Mouse (Mus musculus): Measurements from ENCODE around the gene Iqgap1.

Gene Iqgap1

GRCm38 (mm10) chr7:80803173-80803872 lies 22.5 kb downstream of the Iqgap1 start:
- DNase-seq (ENCODE audit: low spot score in 2 of 2) = peak; percentile 87 to 92

GRCm38 (mm10) chr7:80802412-80803160 lies 23.2 kb downstream of the Iqgap1 start:
- DNase-seq (ENCODE audit: low spot score in 2 of 2) = peak in 1 of 2 experiments; percentile 67

- no peak for DNase-seq (ENCODE audit: low spot score in 2 of 2)
These were observed 26.5 kb downstream of the Iqgap1 start for GRCm38 (mm10) chr7:80799307-80799706.

GRCm38 (mm10) chr7:80796805-80797567 lies 28.8 kb downstream of the Iqgap1 start:
- DNase-seq (ENCODE audit: low spot score in 2 of 2) = no peak

GRCm38 (mm10) chr7:80796258-80796657 lies 29.5 kb downstream of the Iqgap1 start:
- DNase-seq (ENCODE audit: low spot score in 2 of 2) = no peak

- DNase-seq (ENCODE audit: low spot score in 2 of 2) = no peak
These were observed 36.2 kb downstream of the Iqgap1 start for GRCm38 (mm10) chr7:80789534-80789933.

GRCm38 (mm10) chr7:80789061-80789460 lies 36.7 kb downstream of the Iqgap1 start:
- no peak for DNase-seq (ENCODE audit: low spot score in 2 of 2)

GRCm38 (mm10) chr7:80788002-80788401 lies 37.8 kb downstream of the Iqgap1 start:
- DNase-seq (ENCODE audit: low spot score in 2 of 2) = no peak

GRCm38 (mm10) chr7:80786746-80787145 lies 39.0 kb downstream of the Iqgap1 start:
- peak; percentile 47 to 60 for DNase-seq (ENCODE audit: low spot score in 2 of 2)

GRCm38 (mm10) chr7:80783841-80784240 lies 41.9 kb downstream of the Iqgap1 start:
- no peak for DNase-seq (ENCODE audit: low spot score in 2 of 2)

- no peak for DNase-seq (ENCODE audit: low spot score in 2 of 2)
These were observed 43.3 kb downstream of the Iqgap1 start for GRCm38 (mm10) chr7:80782155-80783109.

GRCm38 (mm10) chr7:80781444-80782120 lies 44.2 kb downstream of the Iqgap1 start:
- no peak for DNase-seq (ENCODE audit: low spot score in 2 of 2)

- DNase-seq (ENCODE audit: low spot score in 2 of 2) = peak; percentile 73 to 79
These were observed 46.7 kb downstream of the Iqgap1 start for GRCm38 (mm10) chr7:80778958-80779669.

- DNase-seq (ENCODE audit: low spot score in 2 of 2) = no peak
These were observed 47.4 kb downstream of the Iqgap1 start for GRCm38 (mm10) chr7:80778376-80778775.

- DNase-seq (ENCODE audit: low spot score in 2 of 2) = no peak
These were observed 48.6 kb downstream of the Iqgap1 start for GRCm38 (mm10) chr7:80777151-80777550.

GRCm38 (mm10) chr7:80776090-80776489 lies 49.7 kb downstream of the Iqgap1 start:
- DNase-seq (ENCODE audit: low spot score in 2 of 2) = no peak

- no peak for DNase-seq (ENCODE audit: low spot score in 2 of 2)
These were observed 50.3 kb downstream of the Iqgap1 start for GRCm38 (mm10) chr7:80775448-80775904.

- DNase-seq (ENCODE audit: low spot score in 2 of 2) = no peak
These were observed 50.9 kb downstream of the Iqgap1 start for GRCm38 (mm10) chr7:80774615-80775447.
